ENCODE assay signal across 11 mouse cellular contexts in the genomic region with DNA sequence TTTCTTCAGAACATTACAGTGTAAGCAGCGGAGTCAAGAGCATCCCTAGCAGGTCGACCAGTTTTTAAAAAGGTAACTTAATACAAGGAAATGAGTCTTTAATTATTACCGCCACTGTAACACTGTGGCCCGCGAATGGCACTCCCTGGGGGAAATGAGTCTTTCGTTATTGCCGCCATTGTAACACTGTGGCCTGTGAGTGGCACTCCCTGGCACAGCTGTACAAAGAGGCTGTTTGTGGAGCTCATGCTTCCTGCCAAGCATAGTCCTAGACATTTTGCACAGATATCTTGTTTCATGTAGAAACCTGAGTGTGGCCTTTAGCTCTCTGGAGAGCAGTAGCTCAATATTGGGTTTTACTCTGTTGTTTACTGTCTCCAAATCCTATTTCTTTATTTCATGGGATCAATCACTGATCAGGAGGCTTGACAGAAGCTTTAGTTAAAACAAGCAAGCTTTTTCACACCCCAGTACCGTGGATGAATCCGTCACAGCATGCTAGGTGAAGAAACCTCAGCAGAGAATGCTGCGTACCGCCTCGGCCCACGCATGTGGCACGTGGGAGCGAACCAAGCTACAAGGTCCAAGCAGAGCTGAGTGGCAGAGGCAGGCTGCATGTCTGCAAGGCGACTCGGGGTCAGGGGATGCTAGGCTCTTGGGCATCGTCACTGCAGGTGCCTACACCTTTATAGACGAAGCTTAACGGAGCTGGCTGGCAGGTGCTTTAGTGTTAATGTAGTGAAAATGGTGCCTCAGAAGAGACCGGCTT. TPM values are rescaled to one million over a fixed set of nuclear protein-coding genes. Genes with fewer than 3 reads are reported as not detected.
A peak's percentile ranks its signal among the peaks of the same experiment; 100 is the strongest.
DNase-seq lines count a peak whose midpoint lies in the region; ATAC-seq and TF ChIP-seq lines count a peak whose summit lies in the region.
"Had no signal": no experiment of that assay in that cellular context is flagged by ENCODE, and none has a peak within 500 bp of the region (broad histone marks: within the 10 kb centered on the region; RNA-seq: fewer than 3 reads in every experiment).

No protein-coding gene starts in this region.

- 86% methylated on average over 21 of the region's 21 CpGs for WGBS in cerebellum, adult 2 months
- 54% methylated on average over 21 of the region's 21 CpGs for WGBS in kidney, postnatal 0 days
- 78% methylated on average over 21 of the region's 21 CpGs for WGBS in hindbrain, postnatal 0 days
- 88% methylated on average over 21 of the region's 21 CpGs for WGBS in liver, embryonic 11.5 days

- H3K36me3 ChIP-seq in kidney, postnatal 0 days (ENCODE audit: insufficient read depth, low read length), result peaks cover 6% of the 10 kb centered on the region; the same call in 1 of the 2 replicates
- H3K36me3 ChIP-seq in hindbrain, postnatal 0 days (ENCODE audit: insufficient read depth, low read length), result no peaks in the 10 kb centered on the region; the same call in 1 of the 2 replicates
- no peaks in the 10 kb centered on the region for H3K36me3 ChIP-seq in liver, embryonic 11.5 days (ENCODE audit: control insufficient read depth, insufficient read depth, low read length)
- H3K36me3 ChIP-seq: heart, embryonic 12.5 days had no signal

- H3K27me3 ChIP-seq in cerebellum, adult 2 months (ENCODE audit: control insufficient read depth, insufficient read depth, low read length), result no peaks in the 10 kb centered on the region
- no peaks in the 10 kb centered on the region for H3K27me3 ChIP-seq in kidney, postnatal 0 days (ENCODE audit: insufficient read depth, low read length)
- H3K27me3 ChIP-seq in hindbrain, postnatal 0 days (ENCODE audit: insufficient read depth, low read length), result no peaks in the 10 kb centered on the region
- H3K27me3 ChIP-seq in liver, embryonic 11.5 days (replicated peaks; ENCODE audit: control insufficient read depth, insufficient read depth, low read length), result no peaks in the 10 kb centered on the region
- H3K27me3 ChIP-seq: heart, embryonic 12.5 days had no signal

- no peak for DNase-seq in cerebellum, adult 2 months
- no peak for DNase-seq in cerebellum, adult 8-10 months
- DNase-seq in kidney, postnatal 0 days (ENCODE audit: low spot score), result peak; percentile 16
- no peak for DNase-seq in kidney, postnatal 14 days
- peak; percentile 82 for DNase-seq in brain, adult 2 months (ENCODE audit: low read depth, low spot score)
- no peak for DNase-seq in hindbrain, postnatal 0 days (ENCODE audit: low spot score)
- DNase-seq in embryo, embryonic 11 days, result no peak
- no peak for DNase-seq in liver, embryonic 11.5 days (ENCODE audit: low spot score)
- DNase-seq: liver had no signal

- no peaks in the 10 kb centered on the region for H3K9me3 ChIP-seq in kidney, postnatal 0 days (replicated peaks; ENCODE audit: low read length)
- H3K9me3 ChIP-seq in hindbrain, postnatal 0 days (ENCODE audit: low read length), result no peaks in the 10 kb centered on the region
- H3K9me3 ChIP-seq in liver, embryonic 11.5 days (ENCODE audit: control insufficient read depth, low read length), result no peaks in the 10 kb centered on the region
- H3K9me3 ChIP-seq: G1E; heart, embryonic 12.5 days had no signal

- peak; percentile 40; the same call in 1 of the 2 replicates for ATAC-seq in kidney, postnatal 0 days (replicated peaks; ENCODE audit: low FRiP score, low read depth)
- ATAC-seq in hindbrain, postnatal 0 days, result peak; percentile 53; the same call in 1 of the 2 replicates
- ATAC-seq in liver, embryonic 11.5 days (replicated peaks; ENCODE audit: low FRiP score), result no peak

- no peak overlapping the region for H3K9ac ChIP-seq in kidney, postnatal 0 days (ENCODE audit: low read depth, low read length)
- H3K9ac ChIP-seq in hindbrain, postnatal 0 days (replicated peaks; ENCODE audit: low read length), result no peak overlapping the region
- H3K9ac ChIP-seq in liver, embryonic 11.5 days (ENCODE audit: low read depth, low read length), result no peak overlapping the region
- H3K9ac ChIP-seq: heart, embryonic 12.5 days had no signal

- TF ChIP-seq CTCF in cerebellum, adult 2 months (IDR thresholded peaks at IDR 0.05; ENCODE audit: borderline replicate concordance, insufficient read depth, low read depth, low read length), result no peak
- no peak for TF ChIP-seq CTCF in kidney, postnatal 0 days (IDR thresholded peaks at IDR 0.05; ENCODE audit: low read depth)
- TF ChIP-seq CTCF in hindbrain, postnatal 0 days (IDR thresholded peaks at IDR 0.05; ENCODE audit: low read depth), result no peak

- peak overlapping the region; percentile 21; the same call in 1 of the 2 replicates for H3K27ac ChIP-seq in cerebellum, adult 2 months (ENCODE audit: insufficient read depth, low read length)
- H3K27ac ChIP-seq in kidney, postnatal 0 days, result no peak overlapping the region
- H3K27ac ChIP-seq in hindbrain, postnatal 0 days, result peak overlapping the region; percentile 48; the same call in 1 of the 2 replicates
- H3K27ac ChIP-seq in liver, embryonic 11.5 days (ENCODE audit: low read depth, low read length), result no peak overlapping the region

- H3K4me3 ChIP-seq in cerebellum, adult 2 months (replicated peaks; ENCODE audit: insufficient read depth, low read depth, low read length), result no peak overlapping the region
- H3K4me3 ChIP-seq in kidney, postnatal 0 days (replicated peaks; ENCODE audit: low read depth, low read length), result no peak overlapping the region
- H3K4me3 ChIP-seq in hindbrain, postnatal 0 days (ENCODE audit: low read length), result no peak overlapping the region
- H3K4me3 ChIP-seq in liver, embryonic 11.5 days (ENCODE audit: low read depth, low read length), result no peak overlapping the region
- H3K4me3 ChIP-seq: heart, embryonic 12.5 days had no signal

- no peak for TF ChIP-seq POLR2A in cerebellum, adult 2 months (IDR thresholded peaks at IDR 0.05; ENCODE audit: borderline replicate concordance, insufficient read depth, low read length)

- no peaks in the 10 kb centered on the region for H3K4me1 ChIP-seq in cerebellum, adult 2 months (ENCODE audit: control insufficient read depth, insufficient read depth, low read length)
- 0 out of 2 replicates have a peak, but pooled peaks cover 9% of the 10 kb centered on the region for H3K4me1 ChIP-seq in kidney, postnatal 0 days (replicated peaks; ENCODE audit: insufficient read depth, low read length)
- no peaks in the 10 kb centered on the region for H3K4me1 ChIP-seq in hindbrain, postnatal 0 days (ENCODE audit: insufficient read depth, low read length)
- H3K4me1 ChIP-seq in liver, embryonic 11.5 days (replicated peaks; ENCODE audit: control insufficient read depth, insufficient read depth, low read length), result no peaks in the 10 kb centered on the region

- no peak overlapping the region for H3K4me2 ChIP-seq in kidney, postnatal 0 days (ENCODE audit: low read length)
- no peak overlapping the region for H3K4me2 ChIP-seq in hindbrain, postnatal 0 days (ENCODE audit: low read depth, low read length)
- no peak overlapping the region for H3K4me2 ChIP-seq in liver, embryonic 11.5 days
- H3K4me2 ChIP-seq: heart, embryonic 12.5 days had no signal

RNA-seq across cellular contexts. Expression of gene Bpgm, which starts 17.5 kb away (rescaled TPM):
- 101 and 117 TPM in 2 replicates for polyA plus RNA-seq in cerebellum, adult 2 months (2012; rRNA removed)
- polyA plus RNA-seq in kidney, postnatal 0 days (2015; fragmentation: Nextera tagmentation; extraction: Ambion mirVana), result 38.7 and 40.9 TPM in 2 replicates
- 35.5 and 43.2 TPM in 2 replicates for total RNA-seq in hindbrain, postnatal 0 days (2014; rRNA removed)
- 72.9 and 73.9 TPM in 2 replicates for polyA plus RNA-seq in hindbrain, postnatal 0 days (2015; fragmentation: Nextera tagmentation; extraction: Ambion mirVana)
- 38.1 and 43.4 TPM in 2 replicates for polyA plus RNA-seq in liver, embryonic 11.5 days (2014; fragmentation: Nextera tagmentation; extraction: Ambion mirVana)

Comparison
In these comparisons a context has a peak if more than half of its experiments do, and no peak if none do; other contexts are left out.
1. DNase-seq: peak in kidney, postnatal 0 days (single experiment) and brain, adult 2 months (single experiment); none in cerebellum, adult 2 months (0 of 2), cerebellum, adult 8-10 months (single experiment), kidney, postnatal 14 days (single experiment), hindbrain, postnatal 0 days (single experiment), embryo, embryonic 11 days (single experiment) and liver, embryonic 11.5 days (single experiment).
2. H3K27ac ChIP-seq: peak in cerebellum, adult 2 months (single experiment) and hindbrain, postnatal 0 days (single experiment); none in kidney, postnatal 0 days (single experiment) and liver, embryonic 11.5 days (single experiment).